Mouse (Mus musculus): Measurements from ENCODE around the gene Ptpn13.
A peak's percentile ranks its signal among the peaks of the same experiment; 100 is the strongest.

Gene Ptpn13

DNA sequence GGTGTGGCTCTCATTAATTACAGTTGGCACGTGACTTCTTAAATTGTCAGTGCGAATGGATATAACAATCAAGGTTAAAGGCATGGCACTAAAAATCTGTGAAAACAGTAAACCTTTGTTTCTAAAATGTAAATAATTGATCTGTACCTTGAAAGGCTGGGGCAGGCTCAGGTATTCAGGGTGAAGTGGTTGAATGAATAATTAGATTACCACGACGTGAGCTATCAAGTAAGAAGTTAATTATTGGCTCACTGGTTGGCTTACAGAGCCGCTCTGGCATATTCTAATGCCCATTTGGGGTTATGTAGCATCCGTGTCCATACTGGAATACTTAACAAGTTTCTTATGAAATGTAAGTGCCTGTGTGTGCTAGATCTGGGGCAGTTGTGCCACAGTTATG is 92.6 kb downstream of the Ptpn13 start:
- no peak for DNase-seq (ENCODE audit: low read depth, low spot score)

DNA sequence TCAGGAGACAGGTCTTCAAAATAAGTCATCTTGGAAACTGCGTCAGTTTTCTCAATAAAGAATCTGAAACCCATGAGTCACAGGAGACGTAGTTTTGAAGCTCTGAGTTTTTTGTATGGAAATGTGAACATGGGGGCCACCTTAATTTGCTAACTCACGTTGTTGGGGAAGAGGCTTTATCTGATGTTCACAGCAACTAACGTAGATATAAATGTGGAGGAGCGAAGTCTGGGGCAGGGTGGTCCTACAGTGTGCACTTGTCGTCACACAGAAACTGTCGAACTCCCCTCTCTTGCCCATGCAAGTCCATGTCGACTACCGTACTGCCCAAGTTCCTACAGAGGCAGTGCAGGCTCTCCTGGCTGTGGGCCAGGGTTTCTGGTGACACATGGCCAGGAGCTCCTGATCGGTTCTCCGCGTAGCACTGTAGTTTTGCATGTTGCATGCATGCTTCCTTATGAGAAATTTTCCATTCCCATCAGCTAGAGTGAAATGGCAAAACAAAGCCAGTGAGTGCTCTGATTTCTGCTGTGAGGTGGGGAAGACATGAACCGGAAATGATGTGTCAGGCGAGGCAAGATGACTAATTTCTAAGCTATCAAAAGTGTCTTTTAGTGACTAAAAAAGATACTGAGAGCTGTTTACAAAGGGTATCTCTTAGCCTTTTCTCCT is 93.9 kb downstream of the Ptpn13 start:
- DNase-seq (ENCODE audit: low read depth, low spot score) = no peak

DNA sequence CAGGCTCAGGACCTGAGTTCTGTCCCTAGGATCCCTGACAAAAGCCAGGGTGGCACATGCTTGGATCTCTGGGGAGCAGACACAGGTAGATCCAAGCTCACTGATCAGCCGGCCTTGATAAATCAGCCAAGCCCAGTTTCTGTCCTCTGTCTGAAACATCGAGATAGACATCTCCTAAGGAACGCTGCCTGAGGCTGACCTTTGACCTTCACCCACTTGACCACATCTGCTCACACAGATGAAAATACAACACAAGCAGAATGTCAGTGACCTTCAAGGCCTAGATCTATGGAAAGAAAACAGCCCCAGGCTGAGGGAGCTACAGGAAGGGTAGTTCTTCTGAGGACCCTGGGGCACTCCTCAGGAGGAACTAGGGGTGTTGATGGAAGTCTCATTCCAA is 97.4 kb downstream of the Ptpn13 start:
- peak; percentile 47 for DNase-seq (ENCODE audit: low read depth, low spot score)

DNA sequence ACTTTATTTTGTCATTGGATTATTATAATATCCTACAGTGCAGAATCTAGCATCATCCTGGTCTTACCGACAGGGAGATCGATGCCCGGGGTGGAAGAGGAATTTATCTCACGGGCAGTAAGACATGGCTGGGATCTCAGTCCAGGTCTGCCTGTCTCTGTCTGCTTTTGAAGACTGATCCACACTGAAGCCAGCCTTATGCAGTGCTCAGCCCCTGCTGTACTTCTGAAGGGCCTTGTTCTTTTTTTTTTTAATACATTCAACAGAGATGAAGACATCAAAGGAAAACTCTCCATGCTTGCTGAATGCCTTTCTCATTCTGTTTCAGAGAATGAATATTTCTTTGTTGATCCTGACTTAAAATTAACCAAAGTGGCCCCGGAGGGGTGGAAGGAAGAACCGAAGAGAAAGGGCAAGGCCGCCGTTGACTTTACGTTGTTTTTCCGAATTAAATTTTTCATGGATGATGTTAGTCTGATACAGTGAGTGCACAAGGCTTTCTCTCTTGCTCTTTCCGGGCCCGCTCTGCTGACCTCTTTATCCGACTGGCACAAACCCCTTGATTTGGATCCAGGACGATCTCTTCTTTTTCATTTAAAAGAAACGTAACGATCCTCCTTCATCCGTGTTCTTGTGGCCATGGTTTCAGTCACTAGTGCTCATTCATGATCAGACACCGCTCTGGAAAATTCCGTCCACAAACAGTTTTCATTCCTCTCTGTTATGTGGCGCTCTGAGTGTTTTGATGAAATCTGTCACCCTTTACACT is 101.9 kb downstream of the Ptpn13 start:
- no peak for DNase-seq (ENCODE audit: low read depth, low spot score)

DNA sequence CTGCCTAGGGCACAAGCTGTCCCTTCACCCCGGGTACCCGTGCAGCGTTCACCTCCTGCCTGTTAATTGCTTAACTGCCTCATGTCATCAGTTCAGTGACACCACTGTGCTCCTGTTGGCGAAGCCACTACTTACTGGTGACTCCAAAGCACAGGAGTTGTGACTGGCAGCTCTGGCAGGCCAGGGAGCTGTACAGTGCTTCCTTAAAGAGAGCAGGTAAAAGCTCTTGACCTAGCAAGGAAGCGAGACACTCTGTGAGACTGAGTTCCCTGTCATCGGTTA is 102.4 kb downstream of the Ptpn13 start:
- no peak for DNase-seq (ENCODE audit: low read depth, low spot score)

DNA sequence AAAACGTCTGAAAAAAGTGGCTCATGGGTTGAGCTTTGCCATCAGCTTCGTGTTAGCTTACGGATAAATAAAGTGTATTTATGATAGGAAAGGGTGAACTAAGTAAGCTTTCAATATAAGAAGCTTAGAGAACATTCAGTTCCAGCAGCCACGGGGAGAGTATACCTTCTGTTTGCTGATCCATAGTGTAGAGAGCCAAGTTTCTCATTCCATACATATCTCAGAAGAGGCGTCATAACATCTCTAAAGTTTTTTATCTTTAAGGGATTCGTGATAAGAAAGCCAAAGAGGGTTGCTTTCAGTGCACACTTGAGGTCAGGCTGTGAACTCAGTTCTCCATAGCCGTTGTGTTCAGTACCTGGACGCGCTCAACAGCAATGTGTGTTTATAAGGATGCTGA is 105.2 kb downstream of the Ptpn13 start:
- DNase-seq (ENCODE audit: low read depth, low spot score) = no peak

DNA sequence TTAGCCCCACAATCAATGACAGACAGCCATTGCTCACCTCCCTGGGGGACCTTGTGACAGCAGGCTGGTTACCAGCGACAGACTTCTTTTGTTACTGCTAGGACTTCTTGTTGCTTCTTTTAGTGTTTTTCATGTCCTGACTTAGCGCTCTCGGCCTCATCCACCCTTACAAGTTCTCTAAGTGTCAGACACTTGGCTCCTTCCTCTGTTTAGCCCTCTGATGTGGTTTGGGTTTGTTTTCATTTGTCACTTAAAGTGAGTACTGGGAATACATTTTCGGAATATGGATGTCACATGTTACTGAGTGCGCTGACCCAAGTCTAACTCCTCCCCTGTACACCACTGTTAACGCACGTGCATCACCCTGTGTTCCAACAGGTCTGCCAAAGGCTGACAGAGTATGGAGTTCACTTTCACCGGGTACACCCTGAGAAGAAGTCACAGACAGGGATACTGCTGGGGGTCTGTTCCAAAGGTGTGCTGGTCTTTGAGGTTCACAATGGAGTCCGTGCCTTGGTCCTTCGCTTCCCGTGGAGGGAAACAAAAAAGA is 107.9 kb downstream of the Ptpn13 start:
- DNase-seq (ENCODE audit: low read depth, low spot score) = no peak

DNA sequence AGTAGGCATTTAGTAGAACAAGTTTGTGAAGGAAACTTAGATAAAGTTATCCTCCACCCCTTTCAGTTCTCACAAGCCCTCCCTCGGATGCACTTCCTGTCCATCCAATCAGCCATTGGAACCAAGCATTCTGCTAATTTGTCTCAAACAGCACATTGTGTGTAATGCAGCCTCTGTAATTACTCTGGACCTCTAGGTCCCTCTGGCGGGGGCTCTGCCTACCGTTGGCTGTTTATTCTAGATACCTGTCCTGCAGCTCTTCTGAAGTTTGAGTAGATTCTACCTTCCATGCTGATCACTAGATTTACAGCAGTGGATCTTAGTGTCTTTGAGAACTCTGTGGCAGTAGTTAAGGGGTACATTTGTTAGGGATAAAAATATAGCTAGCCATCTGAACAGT is 109.5 kb downstream of the Ptpn13 start:
- DNase-seq (ENCODE audit: low read depth, low spot score) = no peak

DNA sequence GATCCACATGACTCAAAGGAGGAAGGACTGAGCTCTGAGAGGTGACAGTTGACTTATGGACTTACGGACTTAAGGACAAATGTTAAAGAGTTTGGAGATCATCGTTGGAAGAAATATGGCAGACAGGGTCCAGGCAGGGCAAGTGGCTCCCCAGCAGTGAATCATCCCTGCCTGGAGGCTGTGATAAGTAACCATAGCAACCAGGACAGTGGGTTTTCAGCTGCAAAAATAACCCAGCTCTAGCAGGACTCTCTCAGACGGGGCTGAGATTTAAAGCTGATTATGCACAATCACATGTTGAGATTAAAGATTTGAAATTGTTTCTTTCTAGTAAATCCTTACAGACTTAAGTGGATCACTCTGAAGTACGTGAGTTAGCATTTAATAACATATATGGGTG is 112.4 kb downstream of the Ptpn13 start:
- no peak for DNase-seq (ENCODE audit: low read depth, low spot score)

DNA sequence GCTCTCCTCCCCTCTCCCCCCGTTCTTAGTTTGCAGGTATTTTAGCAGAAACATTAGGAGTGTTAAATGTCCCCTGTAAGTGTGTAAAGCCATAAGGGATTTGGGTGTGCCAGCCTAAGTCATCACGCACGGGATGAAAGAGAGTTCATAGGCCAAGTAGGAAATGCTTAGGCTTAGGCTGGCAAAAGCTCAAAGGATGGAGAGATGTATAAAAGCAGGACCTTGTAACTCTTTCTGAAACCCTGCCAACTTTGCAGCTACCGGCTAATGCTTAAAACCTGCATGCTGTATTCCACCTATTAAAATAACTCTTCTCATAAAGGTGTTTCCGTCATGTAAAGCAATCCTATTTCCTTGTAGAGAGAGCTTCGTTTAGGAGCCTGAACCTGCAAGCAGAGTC is 115.6 kb downstream of the Ptpn13 start:
- no peak for DNase-seq (ENCODE audit: low read depth, low spot score)

DNA sequence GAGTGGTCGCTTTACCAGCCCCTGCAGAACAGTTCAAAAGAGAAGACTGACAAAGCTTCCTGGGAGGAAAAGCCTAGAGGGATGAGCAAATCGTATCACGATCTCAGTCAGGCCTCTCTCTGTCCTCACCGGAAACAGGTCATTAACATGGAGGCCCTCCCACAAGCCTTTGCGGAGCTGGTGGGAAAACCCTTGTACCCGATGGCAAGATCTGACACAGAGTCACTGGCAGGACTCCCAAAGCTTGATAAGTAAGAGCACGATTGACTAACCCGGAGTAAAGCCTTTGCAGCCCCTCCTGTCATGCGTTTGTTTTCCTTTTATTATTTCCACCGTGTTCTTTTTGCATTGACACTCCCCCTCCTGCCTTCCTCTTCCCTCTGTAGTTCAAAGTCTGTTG is 116.1 kb downstream of the Ptpn13 start:
- no peak for DNase-seq (ENCODE audit: low read depth, low spot score)

DNA sequence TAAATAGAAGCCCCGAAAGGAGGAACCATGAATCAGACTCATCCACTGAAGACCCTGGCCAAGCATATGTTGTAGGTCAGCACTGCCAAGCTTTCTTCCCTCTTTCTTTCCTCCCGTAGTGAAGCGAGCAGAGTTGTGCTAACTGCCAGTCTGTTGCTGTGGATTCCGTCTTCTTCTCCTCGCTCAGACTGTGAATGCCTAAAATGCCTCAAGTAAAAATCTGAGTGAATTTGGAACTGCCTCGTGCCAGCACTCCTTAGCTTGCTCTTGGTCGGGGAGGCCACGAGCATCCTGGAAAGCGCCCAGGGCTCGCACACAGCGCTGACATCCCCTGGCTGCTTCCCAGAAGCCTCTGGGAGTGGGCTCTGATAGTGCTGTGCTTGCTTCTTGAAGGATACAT is 116.5 kb downstream of the Ptpn13 start:
- DNase-seq (ENCODE audit: low read depth, low spot score) = no peak

DNA sequence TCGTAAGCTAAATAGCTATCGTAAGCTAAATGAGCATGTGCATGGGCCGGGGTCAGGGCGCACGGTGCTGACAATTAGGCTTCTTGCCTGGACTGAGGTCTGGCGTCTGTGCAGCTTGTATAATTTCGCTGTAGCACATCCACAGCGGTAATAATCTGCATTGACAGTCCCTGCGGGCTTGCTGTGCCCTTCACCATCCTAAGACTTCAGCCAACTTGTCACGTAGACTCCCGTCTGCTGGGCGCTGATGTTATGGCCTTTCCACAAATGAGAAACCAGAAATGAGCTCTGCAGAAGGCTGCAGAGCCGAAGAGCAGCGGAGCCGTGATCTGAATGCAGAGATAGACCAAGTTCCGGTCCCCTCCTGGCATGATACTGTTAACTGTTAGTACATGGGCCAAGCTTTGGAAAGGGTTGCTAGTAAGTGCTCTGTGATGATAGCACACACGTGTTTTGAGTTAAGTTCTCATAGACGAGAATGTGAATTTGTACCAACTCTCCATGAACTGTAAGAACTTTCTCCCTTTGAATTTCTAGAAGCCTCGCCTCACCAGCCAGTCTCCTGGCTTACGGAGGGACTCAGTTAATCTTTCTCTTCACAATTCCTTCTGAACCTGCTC is 120.5 kb downstream of the Ptpn13 start:
- DNase-seq (ENCODE audit: low read depth, low spot score) = no peak

DNA sequence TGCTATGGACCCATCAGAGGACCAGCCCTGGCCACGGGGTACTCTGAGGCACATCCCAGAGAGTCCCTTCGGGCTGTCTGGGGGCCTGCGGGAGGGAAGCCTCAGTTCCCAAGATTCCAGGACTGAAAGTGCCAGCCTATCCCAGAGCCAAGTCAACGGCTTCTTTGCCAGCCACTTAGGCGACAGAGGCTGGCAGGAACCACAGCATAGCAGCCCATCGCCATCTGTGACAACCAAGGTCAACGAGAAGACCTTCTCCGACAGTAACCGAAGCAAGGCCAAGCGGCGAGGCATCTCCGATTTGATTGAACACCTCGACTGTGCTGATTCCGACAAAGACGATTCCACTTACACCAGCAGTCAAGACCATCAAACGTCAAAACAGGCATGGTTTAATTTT is 129.8 kb downstream of the Ptpn13 start:
- DNase-seq (ENCODE audit: low read depth, low spot score) = no peak

DNA sequence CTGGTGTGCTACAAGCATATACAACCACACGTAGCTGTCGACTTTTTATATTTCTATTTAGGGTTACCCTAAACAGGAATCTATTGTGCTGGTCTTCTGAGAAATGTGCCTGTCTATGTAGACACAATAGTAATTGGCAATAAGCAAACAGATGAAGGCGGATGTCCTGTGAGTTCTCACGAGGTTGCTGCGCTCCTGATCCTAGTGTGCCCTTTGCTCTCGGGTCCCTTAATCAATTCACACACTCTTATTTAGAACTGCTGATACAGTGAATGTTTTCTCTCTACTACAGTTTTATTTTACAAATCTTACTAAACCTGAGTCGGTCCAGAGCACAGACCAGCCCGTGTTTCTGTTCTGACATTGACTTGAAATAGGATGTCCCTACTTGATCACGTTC is 135.6 kb downstream of the Ptpn13 start:
- DNase-seq (ENCODE audit: low read depth, low spot score) = no peak

DNA sequence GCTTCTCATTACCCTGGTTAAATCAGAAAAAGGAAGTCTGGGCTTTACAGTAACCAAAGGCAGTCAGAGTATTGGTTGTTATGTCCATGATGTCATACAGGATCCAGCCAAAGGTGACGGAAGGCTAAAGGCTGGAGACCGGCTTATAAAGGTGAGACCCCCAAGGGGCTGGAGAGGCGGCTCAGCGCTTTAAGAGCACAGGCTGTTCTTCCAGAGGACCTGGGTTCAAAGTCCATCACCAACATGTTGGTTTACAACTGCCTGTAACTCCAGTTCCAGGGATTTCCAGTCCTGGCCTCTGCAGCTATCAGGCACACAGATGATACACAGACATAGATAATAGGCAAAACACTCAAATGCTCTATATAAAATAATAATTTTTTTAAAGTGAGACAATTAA is 143.0 kb downstream of the Ptpn13 start:
- DNase-seq (ENCODE audit: low read depth, low spot score) = no peak

DNA sequence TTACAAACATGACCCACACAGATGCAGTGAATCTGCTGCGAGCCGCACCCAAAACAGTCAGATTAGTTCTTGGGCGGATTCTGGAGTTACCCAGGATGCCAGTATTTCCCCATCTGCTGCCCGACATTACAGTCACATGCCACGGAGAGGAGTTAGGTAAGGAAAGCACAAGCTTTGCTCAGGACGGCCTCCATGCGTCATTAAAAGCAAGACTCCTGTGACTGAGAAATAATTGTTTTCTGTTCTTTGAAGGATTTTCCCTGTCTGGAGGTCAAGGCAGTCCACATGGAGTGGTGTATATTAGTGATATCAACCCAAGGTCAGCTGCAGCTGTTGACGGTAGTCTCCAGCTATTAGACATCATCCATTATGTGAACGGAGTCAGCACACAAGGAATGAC is 144.5 kb downstream of the Ptpn13 start:
- no peak for DNase-seq (ENCODE audit: low read depth, low spot score)

DNA sequence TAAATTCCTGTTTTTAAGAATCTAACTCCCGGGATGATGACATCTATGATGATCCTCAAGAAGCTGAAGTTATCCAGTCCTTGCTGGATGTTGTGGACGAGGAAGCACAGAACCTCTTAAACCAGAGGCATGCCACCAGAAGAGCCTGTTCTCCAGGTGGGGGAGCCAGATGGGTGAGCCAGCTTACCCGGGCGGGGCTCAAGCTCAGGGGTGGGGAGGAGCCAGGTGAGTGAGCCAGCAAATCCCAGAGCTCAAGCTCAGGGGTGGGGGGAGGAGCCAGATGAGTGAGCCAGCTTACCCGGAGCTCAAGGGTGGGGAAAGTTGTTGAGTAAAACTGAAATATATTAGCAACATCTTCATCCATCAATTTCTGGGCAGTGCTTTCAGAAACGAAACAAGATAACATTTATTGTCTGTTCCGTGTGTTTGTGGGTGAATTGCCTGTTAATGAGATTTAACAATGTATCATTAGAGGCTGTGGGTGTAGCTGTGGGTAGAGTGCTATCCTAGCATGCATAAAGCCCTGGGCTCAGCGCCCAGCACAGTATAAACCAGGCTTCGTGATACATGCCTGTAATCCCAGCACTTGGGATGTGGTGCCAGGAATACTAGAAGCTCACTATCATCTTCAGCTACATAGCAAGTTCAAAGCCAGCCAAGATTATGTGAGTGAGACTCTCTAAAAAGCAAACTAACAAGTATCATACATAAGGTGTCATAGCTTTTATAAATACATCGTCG is 154.9 kb downstream of the Ptpn13 start:
- peak; percentile 39 for DNase-seq (ENCODE audit: low read depth, low spot score)

DNA sequence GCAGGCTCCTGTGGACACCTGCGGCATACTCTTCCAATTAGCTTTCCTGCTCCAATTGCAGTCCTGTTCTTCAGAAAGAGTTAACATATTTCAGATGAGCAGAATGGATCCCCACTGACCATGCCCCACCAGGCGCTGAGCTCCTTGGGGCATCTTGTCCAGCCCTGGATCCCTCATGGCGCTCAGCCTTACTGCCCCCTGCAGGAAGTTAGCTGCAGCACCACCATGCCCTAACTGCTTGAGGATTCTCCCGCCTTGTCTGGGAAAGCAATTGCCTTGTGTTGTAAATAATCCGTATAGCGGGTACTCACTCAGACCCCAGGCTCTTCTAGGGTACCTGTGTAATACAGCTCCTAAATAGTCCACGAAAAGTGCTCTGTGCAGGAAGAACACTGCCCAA is 162.2 kb downstream of the Ptpn13 start:
- DNase-seq (ENCODE audit: low read depth, low spot score) = peak; percentile 70

DNA sequence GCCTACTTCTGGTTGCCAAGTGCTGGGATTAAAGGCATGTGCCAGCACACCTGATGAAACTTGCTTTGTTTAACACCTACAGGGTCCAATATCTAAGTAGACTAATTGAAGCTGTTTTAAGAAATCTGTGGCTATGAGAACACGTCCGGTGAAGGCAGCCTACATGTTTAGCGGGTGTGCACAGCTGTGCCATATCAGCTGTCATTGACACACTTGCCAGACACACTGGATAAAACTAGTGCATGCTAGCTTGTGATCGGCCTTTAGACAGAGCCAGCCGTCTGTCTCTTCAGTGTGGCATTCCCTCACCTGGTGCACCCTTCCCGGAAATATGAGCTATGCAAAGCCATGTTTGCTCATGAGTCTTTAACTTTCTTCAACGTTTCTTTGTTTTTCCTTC is 166.9 kb downstream of the Ptpn13 start:
- no peak for DNase-seq (ENCODE audit: low read depth, low spot score)

DNA sequence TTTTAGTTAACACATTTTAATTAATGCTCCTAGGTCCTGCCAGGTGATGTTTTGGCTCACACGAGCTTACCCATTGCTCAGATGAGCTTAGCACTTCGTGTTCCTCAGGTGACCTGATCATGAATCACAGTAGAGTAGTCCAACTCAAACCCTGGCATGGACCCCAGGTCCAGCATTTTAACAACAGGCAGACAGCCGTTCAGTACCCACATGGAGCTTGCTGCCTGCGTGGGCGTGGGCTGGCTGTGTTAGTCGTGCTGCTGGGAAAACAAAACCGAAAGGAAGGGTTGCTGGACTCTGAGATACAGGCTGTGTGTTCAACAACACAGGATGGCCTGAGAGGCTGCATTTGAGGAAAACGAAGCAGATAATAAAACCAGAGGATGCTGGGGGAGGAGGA is 167.7 kb downstream of the Ptpn13 start:
- no peak for DNase-seq (ENCODE audit: low read depth, low spot score)

DNA sequence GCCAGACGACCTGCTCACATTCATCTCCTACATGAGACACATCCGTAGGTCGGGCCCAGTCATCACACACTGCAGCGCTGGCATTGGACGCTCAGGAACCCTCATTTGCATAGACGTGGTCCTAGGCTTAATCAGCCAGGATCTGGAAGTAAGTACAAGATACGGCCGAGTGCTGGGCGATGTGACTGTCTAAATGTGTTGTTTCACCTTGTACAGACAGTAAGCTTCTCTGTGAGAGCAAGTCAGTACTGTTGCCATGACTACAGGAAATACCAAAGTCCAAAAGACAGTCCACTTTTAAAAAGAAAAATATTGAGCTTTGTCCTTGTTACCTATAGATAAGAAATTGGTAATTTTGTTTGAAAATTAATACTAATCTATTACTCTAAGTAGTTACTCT is 168.6 kb downstream of the Ptpn13 start:
- DNase-seq (ENCODE audit: low read depth, low spot score) = no peak
